Mouse (Mus musculus) heart, adult 18-20 months (tissue): Measurements from ENCODE around the gene Bcor. TPM values are rescaled to one million over a fixed set of nuclear protein-coding genes. Genes with fewer than 3 reads are reported as not detected.

ENCODE experiments used
- DNase-seq, 2 experiments: peaks; one replicate each; pipeline ENCODE4 v3.0.0; 2021 to 2022; ENCODE audit warnings: mixed read lengths in 1 of 2
- total RNA-seq, 2 experiments: library from RNA; stranded (reverse); gene quantifications; 2 replicates each; pipeline ENCODE4 v1.2.3; 2021

Bcor gene
- total RNA-seq, 2 experiments from 2014 or later, result 16.7 to 20.5 TPM

DNA sequence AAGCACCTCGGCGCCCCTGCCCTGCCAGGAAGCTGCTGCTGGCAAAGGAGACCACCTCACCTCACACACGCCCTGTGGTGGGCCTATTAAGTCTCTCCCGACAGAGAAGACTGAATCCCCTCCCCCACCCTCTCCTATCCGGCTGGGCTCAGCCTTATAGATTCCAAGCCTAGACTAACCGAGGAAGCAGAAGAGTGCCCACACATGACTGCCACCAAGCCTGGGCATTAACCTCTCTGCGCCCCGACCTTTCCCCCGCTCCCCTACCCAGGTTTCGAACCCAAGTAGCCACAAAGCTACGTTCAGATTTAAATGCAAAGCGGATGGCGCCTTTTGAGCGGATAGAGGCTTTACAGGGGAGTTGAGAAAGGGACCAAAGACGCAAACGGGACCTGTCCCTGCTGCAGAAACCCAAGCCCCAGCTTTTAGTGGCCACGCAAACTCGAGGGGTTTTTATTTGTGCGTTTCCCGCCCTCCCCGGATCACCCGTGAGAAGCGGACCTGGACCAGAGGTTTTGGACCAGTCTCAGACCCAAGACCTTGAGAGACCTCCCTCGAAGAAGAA lies 33.0 kb downstream of the Bcor start:
- no peak for DNase-seq

DNA sequence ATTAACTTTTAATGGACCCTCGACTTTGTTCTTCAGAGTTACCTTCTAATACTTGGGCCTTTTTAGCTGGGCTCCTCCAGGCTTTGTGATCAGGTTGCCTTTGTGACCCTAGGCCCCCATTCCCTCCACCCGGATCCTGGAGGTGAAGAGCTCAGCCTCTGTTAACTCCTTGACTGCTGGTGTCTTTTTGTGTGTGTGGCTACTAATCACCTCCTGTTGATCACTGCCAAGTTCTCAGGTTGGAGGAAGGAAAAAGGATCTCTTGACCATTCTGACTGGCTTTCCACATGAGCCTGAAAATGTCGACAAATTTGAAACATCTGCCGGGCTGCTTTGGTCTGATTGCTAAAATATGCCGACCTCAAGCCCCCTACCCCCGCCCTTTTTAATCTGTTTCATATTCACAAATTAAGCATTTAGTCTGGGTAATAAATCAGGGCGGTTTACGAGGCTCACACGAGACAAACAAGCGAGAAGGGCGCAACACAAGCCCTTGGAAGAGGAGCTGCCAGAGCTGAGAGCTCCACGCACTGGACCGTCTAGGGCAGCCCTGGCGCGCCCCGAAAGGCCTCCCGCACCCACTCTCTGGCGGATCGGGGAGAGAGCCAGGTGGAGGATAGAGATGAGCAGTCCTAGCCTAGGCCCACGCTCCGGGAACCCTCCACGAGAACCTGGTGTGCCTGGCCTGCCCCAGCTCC lies 33.6 kb downstream of the Bcor start:
- DNase-seq, result no peak

DNA sequence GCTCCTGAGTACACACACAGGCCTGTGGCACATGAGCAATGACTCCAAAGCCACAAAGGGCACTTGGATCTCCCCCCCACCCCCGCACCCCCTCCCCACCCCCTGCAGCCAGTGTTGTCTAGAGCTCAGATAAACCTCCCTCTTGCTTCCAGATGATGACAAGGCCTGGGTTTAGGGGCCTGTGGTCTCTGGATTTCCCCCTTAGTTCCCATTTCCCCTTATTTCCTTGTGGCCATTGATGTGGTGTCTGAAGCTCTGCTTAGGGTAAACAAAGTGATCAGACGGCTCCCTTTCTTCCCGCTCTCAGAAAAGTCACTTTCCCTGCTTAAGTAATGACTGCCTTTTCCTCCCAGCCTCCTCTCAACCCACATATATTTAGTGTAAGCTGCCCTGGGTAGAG lies 35.6 kb downstream of the Bcor start:
- DNase-seq, result no peak

DNA sequence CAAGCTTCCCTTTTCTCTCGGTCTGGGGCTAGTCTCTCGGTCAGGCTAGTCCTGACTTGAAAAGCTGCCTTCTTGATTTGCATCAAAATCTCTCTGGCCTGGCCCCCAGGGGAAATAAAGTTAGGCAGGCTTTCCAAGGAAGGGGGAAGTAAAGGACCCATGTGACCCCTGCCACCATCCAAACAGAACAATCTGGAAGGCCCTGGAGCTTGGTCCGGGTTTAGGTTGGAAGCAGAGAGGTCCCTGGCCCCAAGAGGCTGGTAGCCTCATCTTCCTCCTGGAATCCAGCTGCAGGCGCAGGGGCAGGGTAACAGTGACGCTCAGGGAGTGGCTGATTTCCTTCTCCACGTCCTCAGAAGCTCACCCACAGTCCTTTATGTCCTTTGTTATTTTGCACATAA lies 36.5 kb downstream of the Bcor start:
- DNase-seq, result peak in 1 of 2 experiments; percentile 28

DNA sequence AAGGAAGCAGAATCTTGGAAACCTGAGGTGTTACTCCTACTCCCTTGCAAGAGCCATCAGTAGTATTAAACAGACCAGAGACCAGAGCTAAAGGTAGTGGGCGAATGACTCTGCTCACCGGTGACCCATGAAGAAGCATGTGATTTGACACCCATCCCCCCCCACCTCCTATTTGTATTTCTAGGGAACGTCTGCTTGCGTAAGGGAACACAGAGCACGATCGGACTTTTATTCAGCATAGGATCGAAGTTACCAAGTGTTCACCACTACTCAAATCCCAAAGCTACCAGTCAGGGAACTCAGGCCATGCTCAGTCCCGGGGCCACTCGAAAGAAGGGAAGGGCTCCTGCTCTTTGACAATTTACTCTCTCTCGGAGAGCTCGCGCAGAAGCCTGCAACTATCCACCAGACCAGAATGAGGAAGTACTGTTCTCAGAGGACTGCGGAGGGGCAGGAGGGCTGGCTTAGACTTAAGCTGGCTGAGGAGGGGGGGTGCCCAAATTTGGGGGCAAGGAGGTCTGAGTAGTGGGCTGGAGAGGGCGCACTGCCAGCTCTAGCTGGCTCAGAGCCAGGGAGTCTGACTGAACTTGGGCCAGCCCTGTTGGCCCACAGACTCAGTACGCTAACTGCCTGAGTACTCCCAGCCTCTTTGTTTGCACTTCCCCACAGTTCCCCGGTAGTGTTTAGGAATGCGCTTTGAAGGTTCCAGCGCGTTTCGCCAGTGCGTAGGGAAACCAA lies 37.4 kb downstream of the Bcor start:
- peak; percentile 45 to 52 for DNase-seq

DNA sequence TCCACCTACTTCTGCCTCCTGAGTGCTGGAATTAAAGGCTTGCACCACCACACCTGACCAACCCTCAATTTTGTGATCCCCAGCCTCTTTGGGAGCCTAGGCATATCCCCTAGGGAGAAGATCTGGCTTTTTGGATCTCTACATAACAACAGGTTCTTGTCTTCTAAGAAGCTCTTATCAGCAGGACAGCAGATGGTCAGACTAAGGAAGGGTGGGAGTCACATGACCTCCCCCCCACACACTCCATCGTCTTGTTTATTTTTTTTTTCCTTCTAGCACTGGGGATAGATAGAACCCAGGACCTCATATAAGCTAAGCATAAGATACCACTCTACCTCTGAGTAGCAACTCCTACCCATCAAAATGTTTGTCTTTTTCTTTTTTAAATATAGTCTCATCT lies 40.7 kb downstream of the Bcor start:
- no peak for DNase-seq

DNA sequence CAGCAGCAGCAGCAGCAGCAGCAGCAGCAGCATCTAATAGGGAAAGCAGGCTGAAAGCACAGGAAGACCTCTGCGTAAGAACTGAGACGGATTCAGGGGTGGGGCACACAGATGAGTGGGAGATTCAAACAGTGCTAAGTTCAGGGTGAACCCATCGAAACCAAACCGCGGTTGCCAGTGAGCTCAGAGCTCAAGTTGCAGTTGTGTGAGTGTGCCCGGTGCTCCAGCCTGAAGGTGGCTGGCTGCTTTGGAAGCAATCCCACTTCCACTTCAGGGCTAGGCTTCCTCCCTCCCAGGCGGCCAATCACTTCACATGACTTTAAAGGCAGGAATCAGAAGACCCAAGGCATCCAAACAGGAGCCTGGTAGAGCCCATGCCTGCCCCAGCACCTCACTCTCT lies 44.0 kb downstream of the Bcor start:
- DNase-seq, result peak; percentile 47 to 51

DNA sequence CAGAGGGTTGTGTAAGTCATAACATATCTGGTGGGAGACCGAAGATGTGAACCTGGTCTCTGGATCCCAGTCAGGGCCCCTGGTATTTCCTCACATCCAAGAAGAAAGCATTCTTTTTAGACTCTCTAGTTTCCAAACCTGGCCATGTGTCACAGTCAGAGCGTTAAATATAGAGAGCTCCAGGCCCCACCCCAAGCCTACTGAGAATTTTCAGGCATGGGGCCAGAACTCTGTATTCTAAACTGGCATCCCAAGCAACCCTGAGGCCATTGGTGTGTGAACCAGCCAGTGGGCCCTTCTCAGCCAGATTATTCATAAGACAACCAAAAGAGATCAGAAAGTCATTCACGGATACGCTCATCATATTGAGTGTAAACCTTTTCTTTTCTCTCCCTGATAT lies 48.0 kb downstream of the Bcor start:
- peak in 1 of 2 experiments; percentile 49 for DNase-seq

DNA sequence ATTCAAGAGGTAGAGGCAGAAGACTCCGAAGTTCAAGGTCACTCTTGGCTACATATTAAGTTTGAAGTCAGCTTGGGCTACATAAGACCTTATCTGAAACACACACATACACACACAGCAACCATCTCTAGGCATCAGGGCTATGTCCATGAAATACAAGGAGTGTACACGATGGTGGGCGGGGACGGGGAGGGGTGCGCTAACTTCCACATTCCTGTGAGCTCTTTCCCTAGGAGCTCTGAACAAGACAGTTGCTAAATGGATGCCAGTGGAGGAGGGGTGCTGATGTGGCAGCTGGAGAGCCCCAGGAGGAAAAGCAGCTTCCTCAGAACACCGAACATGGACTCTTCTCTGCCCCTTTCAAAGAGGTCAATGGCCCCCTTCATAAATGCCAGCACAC lies 49.6 kb downstream of the Bcor start:
- no peak for DNase-seq

DNA sequence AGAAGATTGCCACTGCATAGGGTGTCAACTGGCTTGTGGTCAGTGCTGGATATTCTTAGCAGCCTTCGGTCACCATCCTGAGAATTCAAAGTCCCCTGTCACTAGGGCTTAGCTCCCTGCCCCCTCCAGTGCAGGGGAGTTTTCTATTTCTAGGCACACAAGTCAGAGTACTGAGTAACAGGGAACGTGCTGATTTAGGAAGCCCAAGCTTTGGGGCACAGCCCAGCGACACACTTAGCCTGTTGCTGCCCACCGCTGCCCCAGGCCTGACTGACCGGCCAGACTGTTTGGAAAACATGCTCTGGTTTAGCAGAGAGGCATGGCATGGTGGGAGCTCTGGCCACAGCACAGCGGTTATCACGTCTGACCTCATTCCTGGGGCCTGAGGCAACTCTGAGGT lies 54.8 kb downstream of the Bcor start:
- peak; percentile 38 to 66 for DNase-seq

DNA sequence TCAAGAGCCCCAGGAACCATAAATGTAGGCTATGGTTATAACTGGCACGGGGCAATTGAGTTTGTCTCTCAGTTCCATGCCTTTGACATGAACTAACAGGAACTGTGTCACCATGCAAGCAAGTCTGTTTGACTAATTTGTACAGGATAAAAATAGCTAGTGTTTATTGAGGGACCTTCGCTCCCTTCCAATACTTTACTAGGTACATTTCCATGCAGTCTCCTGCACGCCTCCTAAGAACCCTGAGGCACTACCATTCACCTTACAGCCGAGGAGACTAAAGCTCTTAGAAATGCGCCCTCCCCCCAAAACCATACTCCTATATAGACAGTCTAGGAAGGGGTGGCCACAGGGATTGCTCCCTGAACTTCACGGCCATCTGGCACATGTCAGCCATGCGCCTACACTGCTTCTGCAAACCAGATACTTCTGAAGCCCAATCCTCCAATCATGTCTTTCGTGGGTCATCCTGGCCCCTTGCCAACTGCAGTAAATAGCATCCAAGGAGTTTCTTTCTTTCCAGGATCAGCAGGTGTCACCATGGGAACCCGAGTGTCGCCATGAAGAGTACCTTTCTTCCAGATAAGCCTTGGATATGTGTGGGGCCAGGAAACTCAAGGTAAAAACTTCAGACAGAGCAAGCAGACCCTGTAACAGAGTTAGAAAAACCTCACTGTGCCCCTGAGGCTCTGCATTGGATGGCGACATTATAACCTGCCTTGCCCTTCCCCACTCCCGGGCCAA lies 63.2 kb downstream of the Bcor start:
- no peak for DNase-seq

DNA sequence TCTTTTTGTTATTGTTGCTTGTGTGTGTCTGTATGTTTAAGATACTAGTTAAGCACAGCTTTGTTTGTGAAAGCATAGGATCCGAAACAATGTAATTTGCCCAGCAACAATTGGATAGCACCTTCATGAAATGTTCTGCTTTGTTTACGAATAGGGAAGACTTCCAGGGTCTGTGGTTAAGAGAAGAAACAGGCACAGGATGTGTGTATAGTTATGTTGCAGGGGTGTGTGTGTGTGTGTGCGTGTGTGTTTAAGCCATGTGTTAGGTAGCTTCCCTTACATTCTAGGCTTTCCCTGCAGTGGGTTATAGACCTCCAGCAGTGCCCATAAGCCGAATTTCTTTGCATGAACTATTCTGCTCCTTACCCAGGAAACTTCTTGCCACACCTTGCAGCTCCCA lies 66.8 kb downstream of the Bcor start:
- no peak for DNase-seq

DNA sequence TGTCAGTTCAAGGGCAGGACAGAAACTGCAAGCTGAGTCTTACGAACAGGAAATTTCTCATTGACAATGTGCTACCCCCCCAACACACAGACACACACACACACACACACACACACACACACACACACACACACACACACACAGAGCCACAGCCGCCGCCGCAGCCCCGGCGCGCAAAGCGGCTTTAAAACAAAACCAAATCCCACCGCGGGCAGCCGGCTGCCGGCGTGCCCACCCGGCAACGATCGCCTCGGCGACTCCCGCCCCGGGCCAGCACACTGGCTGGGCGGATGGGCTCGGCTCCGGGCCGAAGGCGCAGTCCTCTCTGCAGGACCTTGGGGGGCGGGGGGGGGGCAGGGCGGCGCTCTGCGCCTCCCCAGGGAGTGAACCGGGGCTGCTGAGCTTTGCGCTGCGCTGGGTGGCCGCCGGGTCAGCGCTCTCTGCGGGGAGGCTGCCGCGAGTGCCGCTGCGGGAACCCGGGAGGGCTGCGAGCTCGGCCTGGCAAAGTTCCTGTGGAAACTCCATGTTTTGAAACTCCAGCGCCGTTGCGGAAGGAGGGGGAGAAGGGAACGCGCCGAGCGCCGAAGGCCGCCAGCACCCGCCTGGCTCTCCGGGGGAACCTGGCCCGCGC lies 68.6 kb downstream of the Bcor start:
- peak; percentile 70 for DNase-seq

DNA sequence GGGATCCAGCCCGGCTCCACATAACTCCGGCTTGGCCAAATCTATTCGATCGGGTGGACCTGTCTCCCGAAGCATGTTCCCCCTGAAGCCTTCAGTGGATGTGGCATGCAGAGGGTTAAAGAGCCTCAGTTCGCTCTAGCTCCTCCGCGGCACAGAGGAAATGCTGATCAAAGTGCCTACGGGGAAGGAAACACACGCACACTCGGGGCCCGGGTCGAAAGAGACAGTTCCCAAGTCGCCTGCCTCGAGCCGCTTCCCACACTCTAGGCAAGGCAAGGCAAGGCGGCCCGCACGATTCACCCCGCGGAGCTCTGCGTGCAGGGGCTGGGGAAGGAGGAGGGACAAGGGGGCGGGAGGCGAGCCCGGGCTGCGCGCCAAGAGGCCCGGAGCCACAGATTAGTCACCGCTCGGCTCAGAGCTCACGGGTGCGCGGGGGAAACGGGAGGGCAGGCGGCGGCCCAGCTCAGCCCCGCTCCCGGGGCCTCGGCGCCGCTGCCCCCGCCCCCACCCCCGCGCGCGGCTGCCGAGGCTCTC lies 69.2 kb downstream of the Bcor start:
- peak; percentile 80 to 85 for DNase-seq

DNA sequence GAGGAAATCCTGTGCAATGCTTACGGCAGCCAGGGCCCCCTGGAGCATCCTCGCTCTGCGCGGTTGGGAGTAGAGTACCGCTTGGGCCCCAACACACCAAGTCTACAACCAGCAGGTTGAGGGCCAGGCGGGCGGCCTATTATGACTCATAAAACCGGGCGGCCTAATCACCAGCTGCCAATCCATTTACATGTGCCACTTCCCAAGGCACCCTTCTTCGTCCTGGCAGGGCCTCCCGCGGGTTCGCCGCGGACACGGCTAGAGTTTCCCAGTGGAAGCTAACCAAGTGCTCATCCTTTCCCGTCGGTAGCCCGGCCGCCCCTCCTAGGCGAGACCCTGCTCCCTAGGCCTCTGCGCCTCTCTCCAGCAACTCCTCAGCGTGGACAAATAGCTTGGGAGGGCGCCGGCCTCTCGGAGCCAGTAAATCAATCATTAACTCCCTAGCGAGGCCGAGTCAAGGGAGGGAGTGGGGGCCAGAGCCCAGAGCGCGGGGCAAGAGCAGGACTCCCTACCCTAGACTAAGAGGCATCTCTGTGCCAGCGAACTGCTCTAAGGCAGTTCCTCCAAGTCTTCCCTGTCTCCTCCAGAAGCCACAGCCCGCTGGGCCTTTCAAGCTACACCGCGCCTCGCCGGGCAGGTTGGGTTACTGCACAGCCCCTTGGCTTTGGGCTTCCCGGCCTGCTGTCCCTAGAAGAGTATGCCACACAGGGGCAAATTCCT lies 69.8 kb downstream of the Bcor start:
- peak in 1 of 2 experiments; percentile 44 for DNase-seq

DNA sequence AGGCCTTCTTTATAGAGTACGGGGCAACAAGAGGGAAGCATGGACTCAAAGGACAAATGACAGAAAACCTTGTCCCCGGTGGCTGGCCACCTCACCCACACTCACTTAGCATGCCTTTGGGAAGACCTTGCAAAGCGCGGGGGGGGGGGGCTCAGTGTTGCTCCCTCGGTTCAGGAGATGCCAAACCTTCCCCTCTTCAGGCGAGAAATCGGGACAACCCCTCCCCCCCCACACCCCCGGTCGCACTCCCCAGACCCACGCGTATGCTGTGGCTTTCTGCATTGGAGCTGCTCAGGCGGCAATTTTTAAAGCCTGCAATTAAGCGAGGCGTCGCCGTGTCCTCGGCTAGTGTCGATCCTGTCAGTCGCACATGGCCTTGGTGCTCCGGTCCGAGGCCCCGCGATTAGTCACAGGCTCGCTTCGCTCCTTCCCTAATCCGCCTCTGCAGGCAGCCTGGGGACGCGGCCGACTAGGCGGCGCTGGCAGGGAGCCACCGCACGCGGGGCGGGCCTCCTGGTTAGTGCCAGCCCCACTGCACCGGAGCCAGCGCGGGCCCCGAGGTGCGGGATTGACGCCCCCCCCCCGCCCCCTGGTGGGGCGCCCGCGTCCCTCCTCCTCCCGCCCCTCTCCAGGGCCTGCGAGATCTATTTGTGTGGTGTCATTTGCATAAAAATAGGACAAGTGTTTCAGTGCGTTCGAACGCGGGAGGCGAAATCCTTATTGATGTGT lies 70.6 kb downstream of the Bcor start:
- DNase-seq, result peak; percentile 57 to 61

DNA sequence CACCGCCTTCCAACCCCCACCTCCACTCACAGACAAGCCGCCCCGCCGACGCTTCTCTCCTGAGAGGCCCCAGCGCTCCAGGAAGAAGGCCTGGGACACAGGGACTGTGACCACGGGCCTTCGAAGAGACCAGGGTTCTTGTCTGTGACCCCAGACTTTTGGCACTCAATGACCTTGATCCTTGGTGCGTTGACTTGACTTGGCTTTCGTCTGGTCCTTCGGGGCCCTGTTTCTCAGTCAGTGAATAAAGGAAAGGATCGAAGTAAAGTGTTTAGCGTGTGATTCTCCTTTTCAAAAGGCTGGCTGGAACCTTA lies 71.2 kb downstream of the Bcor start:
- DNase-seq, result no peak

DNA sequence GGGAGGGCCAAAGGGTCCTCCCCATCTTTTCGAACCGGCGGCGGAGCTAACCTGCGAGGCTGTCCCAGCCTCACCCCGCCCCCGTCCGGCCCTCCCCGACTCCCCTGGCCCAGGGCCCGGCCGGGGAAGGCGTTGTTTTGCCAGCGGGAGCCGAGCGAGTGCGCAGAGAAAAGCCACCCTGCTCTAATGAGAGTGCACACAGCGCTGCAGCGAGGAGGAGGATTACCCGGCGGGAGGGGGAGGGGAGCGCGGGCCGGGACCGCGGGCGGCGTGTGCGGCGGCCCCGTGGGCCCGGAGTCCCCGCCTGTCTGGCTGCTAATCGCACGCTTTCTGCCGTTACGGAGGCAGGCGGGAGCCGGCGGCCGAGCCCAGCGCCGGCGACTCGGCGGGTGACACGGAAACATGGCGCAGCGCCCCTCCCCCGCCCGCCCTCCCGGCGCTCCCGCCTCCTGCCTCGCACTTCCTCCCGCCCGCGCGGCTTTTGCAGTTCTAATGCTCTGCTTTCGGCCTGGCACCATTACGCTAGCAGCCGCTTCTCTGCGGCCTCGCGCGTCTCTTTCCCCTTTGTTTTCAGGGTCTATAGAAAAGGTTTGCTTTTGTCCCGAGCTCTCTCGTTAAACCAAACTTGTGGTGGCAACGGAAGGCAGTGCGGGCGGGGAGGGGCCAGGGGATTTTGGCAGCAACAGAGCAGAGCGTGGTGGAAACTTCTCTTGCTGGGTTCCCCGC lies 71.7 kb downstream of the Bcor start:
- DNase-seq, result peak; percentile 84 to 86

DNA sequence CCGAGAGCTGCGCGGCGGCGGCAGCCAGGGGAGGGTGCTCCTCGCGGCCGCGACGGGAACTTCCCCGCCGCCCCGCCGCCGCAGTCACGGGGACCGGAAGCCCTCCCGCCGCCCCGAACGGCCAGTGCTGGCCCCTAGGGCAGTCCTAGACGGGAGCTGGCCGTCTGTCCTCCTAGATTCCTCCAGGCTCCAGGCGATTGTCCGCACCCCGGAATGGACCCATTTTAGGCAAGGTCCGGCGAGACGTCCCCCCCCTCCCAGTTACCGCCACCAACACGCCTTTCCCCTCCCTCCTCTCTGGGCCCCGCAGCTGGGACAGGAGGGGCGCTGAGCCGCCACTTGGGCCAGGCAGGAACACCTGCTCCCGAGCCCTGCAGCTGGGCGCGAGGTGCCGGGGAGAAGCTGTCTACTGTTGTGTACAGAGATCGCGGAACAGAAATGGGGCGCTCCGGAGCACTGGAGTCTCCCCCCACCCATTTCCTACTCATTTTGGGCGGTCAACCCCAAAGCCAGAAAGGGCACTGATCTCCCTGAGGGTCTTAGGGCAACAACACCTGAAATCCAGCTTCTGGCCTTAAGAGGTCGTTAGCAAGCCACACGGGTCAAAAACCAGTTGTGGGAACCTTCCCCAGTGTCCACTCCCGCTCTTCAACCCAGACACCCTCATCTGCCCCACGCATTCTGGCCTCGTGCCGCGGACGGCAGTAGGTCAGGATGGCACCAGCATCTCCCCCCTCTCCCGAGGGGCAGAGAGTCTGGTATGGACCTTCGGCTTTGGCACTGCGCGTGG lies 72.4 kb downstream of the Bcor start:
- DNase-seq, result peak; percentile 70 to 76
